Mouse (Mus musculus): ENCODE results near the gene Vmn2r27.
A peak's percentile ranks its signal among the peaks of the same experiment; 100 is the strongest.

Gene Vmn2r27

GRCm38 (mm10) chr6:124231756-124232155, at the start of gene Vmn2r27:
Gene Vmn2r27 (minus strand): TSS chr6:124231856.
- no peak for DNase-seq (ENCODE audit: low spot score)

- no peak for DNase-seq (ENCODE audit: low spot score)
These were observed 46.6 kb upstream of the Vmn2r27 start for GRCm38 (mm10) chr6:124278291-124278690.

GRCm38 (mm10) chr6:124277641-124278040, 46.0 kb upstream of the Vmn2r27 start:
- no peak for DNase-seq (ENCODE audit: low spot score)

GRCm38 (mm10) chr6:124273231-124273880, 41.7 kb upstream of the Vmn2r27 start:
- DNase-seq (ENCODE audit: low spot score), result no peak

GRCm38 (mm10) chr6:124262696-124263095, 31.0 kb upstream of the Vmn2r27 start:
- DNase-seq (ENCODE audit: low spot score), result peak; percentile 16

- peak; percentile 41 for DNase-seq (ENCODE audit: low spot score)
These were observed 28.7 kb upstream of the Vmn2r27 start for GRCm38 (mm10) chr6:124260198-124260931.

GRCm38 (mm10) chr6:124255721-124256470, 24.2 kb upstream of the Vmn2r27 start:
- no peak for DNase-seq (ENCODE audit: low spot score)

- no peak for DNase-seq (ENCODE audit: low spot score)
These were observed 29.5 kb downstream of the Vmn2r27 start for GRCm38 (mm10) chr6:124202116-124202515.

- no peak for DNase-seq (ENCODE audit: low spot score)
These were observed 63.0 kb downstream of the Vmn2r27 start for GRCm38 (mm10) chr6:124168499-124169257.

- DNase-seq (ENCODE audit: low spot score), result no peak
These were observed 65.1 kb downstream of the Vmn2r27 start for GRCm38 (mm10) chr6:124166596-124166995.

- no peak for DNase-seq (ENCODE audit: low spot score)
These were observed 81.8 kb downstream of the Vmn2r27 start for GRCm38 (mm10) chr6:124149808-124150207.
